Mouse (Mus musculus): Measurements from ENCODE around the gene Abcd1. TPM values are rescaled to one million over a fixed set of nuclear protein-coding genes. Genes with fewer than 3 reads are reported as not detected.

The Abcd1 gene
- polyA plus RNA-seq, 1 experiment from 2014 or later = 13.9 TPM

DNA sequence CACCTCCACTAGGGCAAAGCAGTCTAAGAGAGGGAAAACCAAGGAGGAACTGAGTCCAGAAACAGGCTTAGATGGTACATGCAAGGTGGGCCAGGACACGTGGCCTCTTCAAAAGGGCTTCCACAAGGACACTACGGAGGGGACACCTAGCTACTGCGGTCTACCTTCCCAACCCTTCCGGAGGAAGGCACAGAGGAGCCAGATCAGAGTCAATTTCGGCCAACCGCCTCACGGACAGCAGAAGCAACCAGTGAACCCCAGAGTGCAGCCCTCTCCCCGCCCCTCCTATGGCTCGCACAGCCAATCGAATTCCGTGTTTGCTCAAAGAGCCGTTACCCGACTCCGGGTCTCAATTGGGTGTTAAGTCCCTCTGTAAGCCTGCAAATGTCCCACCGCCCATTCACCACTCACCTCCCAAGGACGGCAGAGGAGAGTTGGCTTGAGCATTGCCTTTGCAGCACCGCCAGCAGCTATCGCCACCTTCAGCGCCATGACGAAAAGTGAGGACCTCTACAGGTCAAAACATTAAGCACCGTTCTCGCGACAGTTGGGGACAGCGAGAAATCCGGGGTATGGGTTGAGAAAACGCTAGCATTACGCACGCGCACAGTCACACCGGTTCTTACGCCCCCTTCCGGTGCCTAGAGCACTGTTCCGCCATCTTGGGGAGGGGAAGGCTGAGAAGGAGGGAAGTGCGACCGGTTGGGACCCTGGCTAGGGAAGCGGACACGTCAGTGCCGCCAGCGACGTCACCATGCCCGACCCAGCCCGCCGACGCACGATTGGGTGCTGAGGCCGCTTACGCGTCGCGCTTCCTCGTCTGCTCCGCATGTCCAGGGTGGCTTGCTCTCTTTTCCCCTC is 70.2 kb downstream of the Abcd1 start, which contains the start of the genes Idh3g and Ssr4:
Gene Idh3g (minus strand): TSS at position 534 of the 861 bp plus-strand sequence.
Gene Ssr4 (plus strand): TSS at position 665 of the 861 bp plus-strand sequence.
- Histone ChIP-seq H3K4me2 (peak within 1 kb of the TSS; percentile 68), H3K9ac (peak within 1 kb of the TSS; percentile 77), H3K27me3 (peaks cover 4% of the 10 kb centered on the region; the same call in 1 of the 2 replicates), H3K4me1 (peaks cover 8% of the 10 kb centered on the region; the same call in 1 of the 2 replicates), H3K27ac (peak within 1 kb of the TSS; percentile 88), H3K4me3 (peak within 1 kb of the TSS; percentile 59), H3K9me3 (no peaks in the 10 kb centered on the region), H3K36me3 (0 out of 2 replicates have a peak, but pooled peaks cover 13% of the 10 kb centered on the region)
- WGBS = 23% methylated on average over 52 of the region's 52 CpGs
- peak; percentile 94 for ATAC-seq (ENCODE audit: insufficient number of reproducible peaks, insufficient read depth, low FRiP score, low TSS enrichment, low read depth)

DNA sequence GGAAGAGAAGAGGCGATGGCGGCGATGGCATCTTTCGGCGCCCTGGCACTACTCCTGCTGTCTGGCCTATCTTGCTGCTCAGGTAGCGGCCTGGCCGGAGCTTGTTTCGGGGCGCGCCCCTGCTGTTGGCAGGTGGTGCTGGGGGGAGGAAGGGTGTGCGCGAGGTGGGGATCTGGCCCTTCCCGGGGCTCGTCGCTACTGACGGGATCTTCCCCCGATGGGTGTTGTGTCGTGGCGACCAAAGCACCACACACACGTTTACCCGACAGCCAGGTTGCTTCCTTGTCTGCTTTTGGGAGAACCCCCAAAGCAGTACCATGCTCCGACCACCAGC is 70.8 kb downstream of the Abcd1 start:
- Histone ChIP-seq H3K9me3 (no peaks in the 10 kb centered on the region), H3K4me1 (peaks cover 8% of the 10 kb centered on the region; the same call in 1 of the 2 replicates), H3K27me3 (peaks cover 4% of the 10 kb centered on the region; the same call in 1 of the 2 replicates), H3K36me3 (0 out of 2 replicates have a peak, but pooled peaks cover 13% of the 10 kb centered on the region), H3K4me3 (peak overlapping the region; percentile 59), H3K27ac (peak overlapping the region; percentile 88), H3K4me2 (peak overlapping the region; percentile 68), H3K9ac (peak overlapping the region; percentile 77)
- peak; percentile 7; the same call in 1 of the 2 replicates for ATAC-seq (ENCODE audit: insufficient number of reproducible peaks, insufficient read depth, low FRiP score, low TSS enrichment, low read depth)
- WGBS = 31% methylated on average over 18 of the region's 22 CpGs

Other genes with a start within 250 kb of the Abcd1 start
- gene Bgn, start 233.0 kb upstream of the Abcd1 start, polyA plus RNA-seq (2015; fragmentation: Nextera tagmentation; extraction: Ambion mirVana) = 121 and 154 TPM in 2 replicates
- gene Atp2b3, start 213.5 kb upstream of the Abcd1 start, polyA plus RNA-seq (2015; fragmentation: Nextera tagmentation; extraction: Ambion mirVana) = 0.24 and 0.28 TPM in 2 replicates
- 13.3 and 17.4 TPM in 2 replicates for gene Dusp9, start 77.2 kb upstream of the Abcd1 start, polyA plus RNA-seq (2015; fragmentation: Nextera tagmentation; extraction: Ambion mirVana)
- gene Pnck, start 56.5 kb upstream of the Abcd1 start, polyA plus RNA-seq (2015; fragmentation: Nextera tagmentation; extraction: Ambion mirVana) = 15.6 and 18.8 TPM in 2 replicates
- 9.7 and 10.1 TPM in 2 replicates for gene Slc6a8, start 43.4 kb upstream of the Abcd1 start, polyA plus RNA-seq (2015; fragmentation: Nextera tagmentation; extraction: Ambion mirVana)
- 208 and 226 TPM in 2 replicates for gene Bcap31, start 422 bp upstream of the Abcd1 start, polyA plus RNA-seq (2015; fragmentation: Nextera tagmentation; extraction: Ambion mirVana)
- 0.41 and 0.46 TPM in 2 replicates for gene Plxnb3, start 40.5 kb downstream of the Abcd1 start, polyA plus RNA-seq (2015; fragmentation: Nextera tagmentation; extraction: Ambion mirVana)
- gene Srpk3, start 57.8 kb downstream of the Abcd1 start, polyA plus RNA-seq (2015; fragmentation: Nextera tagmentation; extraction: Ambion mirVana) = 3.0 and 3.5 TPM in 2 replicates
- 204 and 207 TPM in 2 replicates for gene Idh3g, start 70.3 kb downstream of the Abcd1 start, polyA plus RNA-seq (2015; fragmentation: Nextera tagmentation; extraction: Ambion mirVana)
- gene Ssr4, start 70.4 kb downstream of the Abcd1 start, polyA plus RNA-seq (2015; fragmentation: Nextera tagmentation; extraction: Ambion mirVana) = 182 and 192 TPM in 2 replicates
- gene Pdzd4, start 108.4 kb downstream of the Abcd1 start, polyA plus RNA-seq (2015; fragmentation: Nextera tagmentation; extraction: Ambion mirVana) = 1.7 and 2.1 TPM in 2 replicates
- 0.07 and 0.17 TPM in 2 replicates for gene Avpr2, start 175.5 kb downstream of the Abcd1 start, polyA plus RNA-seq (2015; fragmentation: Nextera tagmentation; extraction: Ambion mirVana)
- gene L1cam, start 179.5 kb downstream of the Abcd1 start, polyA plus RNA-seq (2015; fragmentation: Nextera tagmentation; extraction: Ambion mirVana) = 3.2 and 4.3 TPM in 2 replicates
- 3.3 and 3.4 TPM in 2 replicates for gene Arhgap4, start 205.3 kb downstream of the Abcd1 start, polyA plus RNA-seq (2015; fragmentation: Nextera tagmentation; extraction: Ambion mirVana)
- 132 and 151 TPM in 2 replicates for gene Naa10, start 205.3 kb downstream of the Abcd1 start, polyA plus RNA-seq (2015; fragmentation: Nextera tagmentation; extraction: Ambion mirVana)
- 25.7 and 27.6 TPM in 2 replicates for gene Renbp, start 214.3 kb downstream of the Abcd1 start, polyA plus RNA-seq (2015; fragmentation: Nextera tagmentation; extraction: Ambion mirVana)
- gene Hcfc1, start 249.8 kb downstream of the Abcd1 start, polyA plus RNA-seq (2015; fragmentation: Nextera tagmentation; extraction: Ambion mirVana) = 58.1 and 65.4 TPM in 2 replicates